Mouse (Mus musculus): ENCODE results near the gene Spc25. TPM values are rescaled to one million over a fixed set of nuclear protein-coding genes. Genes with fewer than 3 reads are reported as not detected.

Gene Spc25
- 25.8 and 27.1 TPM in 2 replicates for total RNA-seq (2012; rRNA removed)
- polyA plus RNA-seq (2012; ENCODE audit: insufficient read depth in 1 of 2, insufficient read length in 2 of 2, low read depth in 1 of 2, low replicate concordance in 2 of 2, missing spikeins in 1 of 2), result 10 to 100 TPM in 1 of 2 experiments, not detected in 1; 31.3 TPM

- Histone ChIP-seq H3K4me3 (ENCODE audit: control insufficient read depth in 1 of 2, insufficient read depth in 1 of 2, low read depth in 2 of 2, low read length in 2 of 2) (peak within 1 kb of the TSS; percentile 69 to 80), H3K4me1 (ENCODE audit: control insufficient read depth in 1 of 2, insufficient read depth in 2 of 2, low read length in 2 of 2) (0 out of 4 replicates have a peak, but pooled peaks cover 0 to 2% of the 10 kb centered on the region in 2 experiments), H3K9me3 (replicated peaks; ENCODE audit: insufficient read depth, low read length) (no peaks in the 10 kb centered on the region), H3K27me3 (ENCODE audit: control insufficient read depth in 1 of 2, insufficient read depth in 2 of 2, low read length in 2 of 2) (no peaks in the 10 kb centered on the region), H3K9ac (ENCODE audit: control insufficient read depth, low read depth, low read length, poor library complexity, severe bottlenecking) (peak within 1 kb of the TSS; percentile 90), H3K79me2 (ENCODE audit: control insufficient read depth, insufficient read depth, low read length, poor library complexity) (peaks cover 5% of the 10 kb centered on the region; the same call in 1 of the 2 replicates), H3K36me3 (ENCODE audit: control insufficient read depth in 1 of 2, insufficient read depth in 2 of 2, low read length in 2 of 2) (peaks cover 5 to 6% of the 10 kb centered on the region in 2 experiments; a peak in 3 of 4 replicates), H3K27ac (ENCODE audit: control insufficient read depth, low read depth, low read length) (peak within 1 kb of the TSS; percentile 34)
- peak; percentile 97 for DNase-seq (ENCODE audit: low read depth, low spot score)
- TF ChIP-seq NELFE (IDR thresholded peaks at IDR 0.05; ENCODE audit: low read depth, low read length) (peak; percentile 94), TAL1 (IDR thresholded peaks at IDR 0.05; ENCODE audit: low read length) (no peak), CHD2 (IDR thresholded peaks at IDR 0.05; ENCODE audit: low read length) (peak; percentile 99), NRF1 (IDR thresholded peaks at IDR 0.05; ENCODE audit: insufficient read depth, low read depth, low read length, poor library complexity, severe bottlenecking) (peak; percentile 31; the same call in 1 of the 2 replicates), E2F4 (IDR thresholded peaks at IDR 0.05; ENCODE audit: borderline replicate concordance, low read depth, low read length) (peak; percentile 73; the same call in 1 of the 2 replicates), MAZ (IDR thresholded peaks at IDR 0.05; ENCODE audit: low read depth, low read length) (no peak), BHLHE40 (IDR thresholded peaks at IDR 0.05; ENCODE audit: borderline replicate concordance, low read depth, low read length) (no peak), EP300 (IDR thresholded peaks at IDR 0.05; ENCODE audit: low read depth in 1 of 2, low read length in 2 of 2) (no peak), MXI1 (IDR thresholded peaks at IDR 0.05; ENCODE audit: low read depth, low read length) (no peak; the same call in 1 of the 2 replicates), MYC (IDR thresholded peaks at IDR 0.05; ENCODE audit: low read depth, low read length) (no peak), CTCF (IDR thresholded peaks at IDR 0.05 in 2 of 3, conservative IDR thresholded peaks at IDR 0.05 in 1 of 3; ENCODE audit: control insufficient read depth in 1 of 3, insufficient read depth in 1 of 3, low read depth in 2 of 3, low read length in 3 of 3, poor library complexity in 1 of 3, severe bottlenecking in 1 of 3) (no peak), TBP (IDR thresholded peaks at IDR 0.05; ENCODE audit: low read depth, low read length) (peak; percentile 76), USF1 (IDR thresholded peaks at IDR 0.05; ENCODE audit: low read depth, low read length) (no peak), ETS1 (IDR thresholded peaks at IDR 0.05; ENCODE audit: low read depth, low read length) (no peak), MAFK (IDR thresholded peaks at IDR 0.05; ENCODE audit: borderline replicate concordance, low read depth, low read length) (no peak), SIN3A (IDR thresholded peaks at IDR 0.05; ENCODE audit: low read length) (peak; percentile 77), JUND (IDR thresholded peaks at IDR 0.05; ENCODE audit: low read depth, low read length) (no peak), HCFC1 (IDR thresholded peaks at IDR 0.05; ENCODE audit: low read depth, low read length) (peak; percentile 99), SMC3 (IDR thresholded peaks at IDR 0.05; ENCODE audit: low read depth, low read length) (no peak), ZKSCAN1 (IDR thresholded peaks at IDR 0.05; ENCODE audit: low read depth, low read length) (no peak), MYB (IDR thresholded peaks at IDR 0.05; ENCODE audit: low read depth, low read length) (no peak), ZC3H11A (IDR thresholded peaks at IDR 0.05; ENCODE audit: low read depth, low read length) (no peak), USF2 (IDR thresholded peaks at IDR 0.05; ENCODE audit: borderline replicate concordance in 1 of 2, insufficient read depth in 1 of 2, low read depth in 1 of 2, low read length in 2 of 2) (no peak), MEF2A (IDR thresholded peaks at IDR 0.05; ENCODE audit: extremely low read depth, insufficient replicate concordance, low read depth, low read length, poor library complexity, severe bottlenecking) (no peak), UBTF (IDR thresholded peaks at IDR 0.05; ENCODE audit: borderline replicate concordance, insufficient read depth, low read depth, low read length) (no peak), RCOR1 (IDR thresholded peaks at IDR 0.05; ENCODE audit: low read depth, low read length) (no peak), GATA1 (IDR thresholded peaks at IDR 0.05; ENCODE audit: low read depth, low read length) (no peak), ZMIZ1 (IDR thresholded peaks at IDR 0.05; ENCODE audit: low read depth, low read length) (peak; percentile 74; the same call in 1 of the 2 replicates), MAX (IDR thresholded peaks at IDR 0.05; ENCODE audit: low read length) (peak; percentile 7; the same call in 1 of the 2 replicates), POLR2AphosphoS5 (IDR thresholded peaks at IDR 0.05; ENCODE audit: borderline replicate concordance, low read depth, low read length) (no peak), TCF12 (IDR thresholded peaks at IDR 0.05; ENCODE audit: low read depth, low read length) (peak; percentile 33; the same call in 1 of the 2 replicates), POLR2AphosphoS2 (IDR thresholded peaks at IDR 0.05; ENCODE audit: low read length) (peak; percentile 89), GABPA (IDR thresholded peaks at IDR 0.05; ENCODE audit: low read depth, low read length) (no peak), POLR2A (IDR thresholded peaks at IDR 0.05; ENCODE audit: control insufficient read depth in 1 of 2, insufficient read depth in 1 of 2, low read depth in 1 of 2, low read length in 2 of 2, poor library complexity in 1 of 2) (peak; percentile 71 to 91; a peak in 3 of 4 replicates), ELF1 (IDR thresholded peaks at IDR 0.05; ENCODE audit: low read depth, low read length) (no peak), KAT2A (conservative IDR thresholded peaks at IDR 0.05; ENCODE audit: low read depth, low read length) (peak; percentile 88)
Observed at GRCm38 (mm10) chr2:69205791-69206351, at the start of gene Spc25. Spc25 (minus strand) TSS chr2:69206194.

Data from MEL (cell line).